Mouse (Mus musculus) cerebellum, adult 2 months (tissue): ENCODE results near the gene Ppp1r1c.

Experiments
- CTCF ChIP-seq: fragments of 200-500 bp; IDR thresholded peaks from 2 replicates; pipeline ENCODE4 v1.5.1; 2011; ENCODE audit warnings: low read depth, mild to moderate bottlenecking, control low read depth, low read length, moderate library complexity, borderline replicate concordance; ENCODE audit not compliant: insufficient read depth
- POLR2A ChIP-seq: fragments of 200-500 bp; IDR thresholded peaks from 2 replicates; pipeline ENCODE4 v1.6.1; 2011; ENCODE audit warnings: low read length, control low read depth, borderline replicate concordance; ENCODE audit not compliant: insufficient read depth

DNA sequence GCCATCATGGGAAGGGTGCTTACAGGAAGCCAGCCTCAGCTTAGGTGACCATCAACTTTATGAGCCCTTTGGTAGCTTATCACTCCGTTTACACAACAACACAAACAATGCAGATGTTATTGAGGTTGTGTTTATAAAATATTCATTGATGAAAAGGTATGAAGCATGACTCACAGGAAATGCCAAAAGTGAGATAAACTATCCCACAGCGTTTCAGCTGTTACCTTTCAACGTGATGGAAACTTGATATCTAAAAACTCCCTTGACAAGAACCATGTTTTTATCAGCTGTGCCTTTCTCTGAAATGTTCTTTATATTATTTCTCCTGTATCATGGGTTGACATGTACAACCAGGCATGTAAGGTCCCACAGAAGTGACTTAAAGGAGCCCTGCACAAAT, 16.7 kb upstream of the Ppp1r1c start:
- TF ChIP-seq POLR2A (no peak), CTCF (no peak)
